Mouse (Mus musculus) hindbrain, postnatal 0 days (tissue): ENCODE measurements around the gene Stx17. TPM values are rescaled to one million over a fixed set of nuclear protein-coding genes. Genes with fewer than 3 reads are reported as not detected.

Experiments
- ATAC-seq: fragments of 200-750 bp; cut with Nextera tagmentation; 2 replicates; pipeline ENCODE4 v1.8.0; 2017; ENCODE audit warnings: mild to moderate bottlenecking, moderate TSS enrichment, moderate library complexity
- DNase-seq: peaks from one replicate; pipeline ENCODE4 v3.0.0-alpha.2; 2015; ENCODE audit warnings: low spot score
- H3K27ac ChIP-seq: fragments of 300-500 bp; sonication (generic); 2 replicates; pipeline ENCODE4 v1.5.1; 2014; ENCODE audit warnings: mild to moderate bottlenecking
- H3K27me3 ChIP-seq: fragments of 300-500 bp; sonication (generic); 2 replicates; pipeline ENCODE4 v1.6.1; 2014; ENCODE audit warnings: low read length, mixed read lengths; ENCODE audit not compliant: insufficient read depth
- H3K36me3 ChIP-seq: fragments of 300-500 bp; sonication (generic); 2 replicates; pipeline ENCODE4 v1.6.1; 2014; ENCODE audit warnings: low read length, mixed read lengths; ENCODE audit not compliant: insufficient read depth
- H3K4me1 ChIP-seq: fragments of 300-500 bp; sonication (generic); 2 replicates; pipeline ENCODE4 v1.6.1; 2014; ENCODE audit warnings: antibody characterized with exemption, low read length, mixed read lengths; ENCODE audit not compliant: insufficient read depth
- H3K4me2 ChIP-seq: fragments of 300-500 bp; sonication (generic); 2 replicates; pipeline ENCODE4 v1.6.1; 2014; ENCODE audit warnings: low read depth, mild to moderate bottlenecking, low read length, moderate library complexity, mixed read lengths
- H3K4me3 ChIP-seq: fragments of 300-500 bp; sonication (generic); 2 replicates; pipeline ENCODE4 v1.5.1; 2014; ENCODE audit warnings: low read length
- H3K9ac ChIP-seq: fragments of 300-500 bp; sonication (generic); replicated peaks from 2 replicates; pipeline ENCODE4 v1.6.1; 2014; ENCODE audit warnings: mild to moderate bottlenecking, low read length, moderate library complexity, mixed read lengths
- H3K9me3 ChIP-seq: fragments of 300-500 bp; sonication (generic); 2 replicates; pipeline ENCODE4 v1.6.1; 2016; ENCODE audit warnings: low read length, mixed read lengths
- CTCF ChIP-seq: IDR thresholded peaks from 2 replicates; pipeline ENCODE4 v1.5.1; 2016; ENCODE audit warnings: antibody characterized with exemption, control low read depth, low read depth
- WGBS: fragments of 180-500 bp; shearing (Covaris S2); extraction: QIAGEN DNeasy Blood & Tissue Kit; methylation state at CpG from one replicate; pipeline ENCODE4 v1.1.7; 2014; 5-methylcytosine and 5-hydroxymethylcytosine counted together
- polyA plus RNA-seq: library from polyadenylated mRNA; unstranded; fragments of >200 nt; fragmentation: Nextera tagmentation; extraction: Ambion mirVana; gene quantifications from 2 replicates; pipeline ENCODE4 v1.2.1, GENCODE M21; 2015
- total RNA-seq: library from RNA; depleted of rRNA; stranded (reverse); fragments of >200 nt; gene quantifications from 2 replicates; pipeline ENCODE4 v1.2.3, GENCODE M21; 2014

Gene Stx17
- total and polyA plus RNA-seq, 2 experiments from 2014 or later = 15.6 to 25.4 TPM

DNA sequence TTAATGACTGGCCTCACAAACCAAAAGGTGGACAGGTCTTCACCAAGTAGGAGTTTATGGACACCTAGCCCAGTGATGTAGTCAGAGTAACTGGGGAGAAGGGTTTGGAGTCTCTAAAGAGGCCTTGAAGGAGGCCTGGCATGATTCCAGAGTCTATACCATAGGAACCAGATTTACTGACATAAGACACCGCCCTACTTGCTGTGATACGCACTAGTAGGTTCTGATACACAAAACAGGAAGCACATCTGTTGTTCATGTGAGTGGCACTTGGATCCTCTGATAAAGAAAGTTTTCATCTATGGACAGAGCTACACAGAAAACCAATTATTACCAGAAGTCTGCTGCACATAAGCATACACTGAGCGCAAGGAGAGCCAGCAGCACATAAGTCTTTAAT, 14.4 kb upstream of the Stx17 start:
- no peak for TF ChIP-seq CTCF
- no peak overlapping the region for H3K4me3 ChIP-seq
- no peaks in the 10 kb centered on the region for H3K36me3 ChIP-seq
- WGBS = 86% methylated on average over 3 of the region's 3 CpGs
- H3K9ac ChIP-seq = no peak overlapping the region
- no peaks in the 10 kb centered on the region for H3K27me3 ChIP-seq
- no peak overlapping the region for H3K4me2 ChIP-seq
- H3K27ac ChIP-seq = no peak overlapping the region
- H3K9me3 ChIP-seq = no peaks in the 10 kb centered on the region
- DNase-seq (no peak), ATAC-seq (no peak)
- no peaks in the 10 kb centered on the region for H3K4me1 ChIP-seq

- no peak overlapping the region for H3K4me2 ChIP-seq
- no peaks in the 10 kb centered on the region for H3K9me3 ChIP-seq
- ATAC-seq (no peak), DNase-seq (no peak)
- no peaks in the 10 kb centered on the region for H3K27me3 ChIP-seq
- H3K4me1 ChIP-seq = no peaks in the 10 kb centered on the region
- no peak overlapping the region for H3K27ac ChIP-seq
- H3K4me3 ChIP-seq = no peak overlapping the region
- 76% methylated on average over 4 of the region's 4 CpGs for WGBS
- no peaks in the 10 kb centered on the region for H3K36me3 ChIP-seq
- peak; percentile 35 for TF ChIP-seq CTCF
- H3K9ac ChIP-seq = no peak overlapping the region
Observed at GRCm38 (mm10) chr4:48116191-48116590, 8.5 kb upstream of the Stx17 start.

DNA sequence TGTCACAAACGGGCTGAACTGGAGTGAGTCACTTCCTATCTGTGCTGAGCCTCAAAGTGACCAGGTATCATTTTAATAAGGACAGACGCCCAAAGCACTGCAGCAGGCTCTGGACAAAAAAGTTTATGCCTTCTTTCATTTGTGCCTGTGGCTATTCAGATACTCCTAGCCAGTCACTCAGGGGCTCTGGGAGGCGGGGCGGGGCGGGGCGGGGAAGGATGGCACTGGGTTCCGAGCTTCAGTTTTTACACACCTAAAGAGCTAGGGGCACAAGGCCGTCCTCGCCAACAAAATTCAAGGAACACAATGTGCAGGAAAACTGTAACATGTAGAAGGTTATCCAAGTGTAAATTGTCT, 321 bp upstream of the Stx17 start:
- H3K9me3 ChIP-seq = no peaks in the 10 kb centered on the region
- H3K4me2 ChIP-seq = peak overlapping the region; percentile 64
- ATAC-seq (peak; percentile 90), DNase-seq (no peak)
- no peaks in the 10 kb centered on the region for H3K27me3 ChIP-seq
- H3K4me1 ChIP-seq = no peaks in the 10 kb centered on the region
- TF ChIP-seq CTCF = no peak
- 2% methylated on average over 9 of the region's 9 CpGs for WGBS
- no peak overlapping the region for H3K27ac ChIP-seq
- H3K9ac ChIP-seq = peak overlapping the region; percentile 92; the same call in 1 of the 2 replicates
- peak overlapping the region; percentile 77 for H3K4me3 ChIP-seq
- no peaks in the 10 kb centered on the region for H3K36me3 ChIP-seq

GRCm38 (mm10) chr4:48130314-48130713, 5.6 kb downstream of the Stx17 start:
- H3K36me3 ChIP-seq = no peaks in the 10 kb centered on the region
- no peak overlapping the region for H3K4me3 ChIP-seq
- no peak for TF ChIP-seq CTCF
- H3K27me3 ChIP-seq = no peaks in the 10 kb centered on the region
- no peak for ATAC-seq
- 79% methylated on average over 6 of the region's 6 CpGs for WGBS
- no peak overlapping the region for H3K4me2 ChIP-seq
- no peak overlapping the region for H3K9ac ChIP-seq
- H3K4me1 ChIP-seq = no peaks in the 10 kb centered on the region
- H3K27ac ChIP-seq = no peak overlapping the region
- H3K9me3 ChIP-seq = no peaks in the 10 kb centered on the region
- DNase-seq = no peak

GRCm38 (mm10) chr4:48131606-48132005, 6.9 kb downstream of the Stx17 start:
- no peak overlapping the region for H3K4me2 ChIP-seq
- no peak for TF ChIP-seq CTCF
- ATAC-seq (no peak), DNase-seq (no peak)
- H3K4me1 ChIP-seq = no peaks in the 10 kb centered on the region
- no peak overlapping the region for H3K27ac ChIP-seq
- no peaks in the 10 kb centered on the region for H3K36me3 ChIP-seq
- H3K4me3 ChIP-seq = no peak overlapping the region
- no peaks in the 10 kb centered on the region for H3K9me3 ChIP-seq
- WGBS = 97% methylated on average over 9 of the region's 9 CpGs
- H3K27me3 ChIP-seq = no peaks in the 10 kb centered on the region
- no peak overlapping the region for H3K9ac ChIP-seq

DNA sequence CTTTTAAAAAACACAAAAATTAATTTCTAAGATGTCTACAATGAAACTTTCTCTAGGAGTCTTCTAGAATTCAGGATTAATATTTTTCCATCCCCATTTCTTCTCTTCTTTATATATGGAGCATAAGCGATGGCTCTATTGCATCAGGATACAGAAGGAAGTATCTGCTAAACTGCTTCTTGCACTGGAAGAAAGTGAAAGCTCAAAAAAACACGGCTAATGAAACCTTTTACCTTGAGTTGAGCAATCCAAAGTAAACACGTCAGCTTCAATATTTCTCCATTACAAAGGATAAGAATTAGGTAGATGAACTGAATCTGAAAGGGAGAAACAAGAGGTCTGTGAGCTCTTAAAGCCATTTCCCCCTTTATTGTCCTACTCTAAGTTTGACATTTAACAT, 8.0 kb downstream of the Stx17 start:
- Histone ChIP-seq H3K4me2 (no peak overlapping the region), H3K36me3 (no peaks in the 10 kb centered on the region), H3K27me3 (no peaks in the 10 kb centered on the region), H3K4me1 (no peaks in the 10 kb centered on the region), H3K27ac (no peak overlapping the region), H3K9me3 (no peaks in the 10 kb centered on the region), H3K4me3 (no peak overlapping the region), H3K9ac (no peak overlapping the region)
- DNase-seq (no peak), ATAC-seq (no peak)
- WGBS = 94% methylated on average over 3 of the region's 3 CpGs
- TF ChIP-seq CTCF = no peak

DNA sequence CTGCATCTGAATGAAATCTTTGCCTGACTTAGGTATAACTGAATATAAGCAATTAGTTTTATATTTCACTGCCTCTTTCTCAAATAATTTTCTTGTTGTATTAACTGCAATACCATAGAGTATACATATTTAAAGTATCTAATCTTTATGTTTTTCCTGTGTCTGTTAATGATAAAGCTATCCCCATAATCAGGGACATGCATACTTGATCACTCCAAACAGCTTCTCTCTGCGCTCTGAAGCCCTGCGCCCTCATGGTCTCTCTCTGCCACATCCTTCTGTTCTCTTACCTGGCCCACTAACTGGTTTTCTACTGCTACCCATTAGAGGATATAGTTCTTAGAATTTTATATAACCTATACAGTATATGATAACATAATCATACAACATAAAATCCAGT, 24.8 kb downstream of the Stx17 start:
- H3K4me2 ChIP-seq = no peak overlapping the region
- no peak overlapping the region for H3K9ac ChIP-seq
- no peak overlapping the region for H3K27ac ChIP-seq
- H3K27me3 ChIP-seq = no peaks in the 10 kb centered on the region
- 100% methylated on average over 2 of the region's 2 CpGs for WGBS
- ATAC-seq (no peak), DNase-seq (no peak)
- no peaks in the 10 kb centered on the region for H3K9me3 ChIP-seq
- no peaks in the 10 kb centered on the region for H3K4me1 ChIP-seq
- no peak overlapping the region for H3K4me3 ChIP-seq
- TF ChIP-seq CTCF = no peak
- no peaks in the 10 kb centered on the region for H3K36me3 ChIP-seq

DNA sequence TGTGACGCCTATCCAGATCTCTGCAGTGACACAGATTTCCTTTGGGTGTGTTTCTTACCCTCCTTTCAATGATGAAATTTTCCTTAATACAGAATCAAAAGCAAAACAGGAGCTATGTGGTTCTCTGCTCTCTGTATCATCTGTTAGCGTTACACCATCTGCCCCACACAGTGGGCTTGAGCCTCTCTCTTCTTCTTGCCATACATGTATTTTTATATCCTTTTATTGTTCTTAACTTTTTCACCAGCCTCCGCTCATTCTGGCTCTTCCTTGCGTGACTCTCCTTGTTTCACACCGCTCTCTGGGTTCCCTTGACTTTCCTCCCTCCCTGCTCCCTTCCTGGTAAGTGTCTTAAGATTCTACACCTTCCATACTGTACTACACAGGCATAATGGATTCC, 28.5 kb downstream of the Stx17 start:
- no peak for ATAC-seq
- H3K4me3 ChIP-seq = no peak overlapping the region
- no peak overlapping the region for H3K9ac ChIP-seq
- WGBS = 91% methylated on average over 5 of the region's 5 CpGs
- no peak for DNase-seq
- no peak overlapping the region for H3K4me2 ChIP-seq
- no peaks in the 10 kb centered on the region for H3K9me3 ChIP-seq
- H3K4me1 ChIP-seq = no peaks in the 10 kb centered on the region
- no peaks in the 10 kb centered on the region; the same call in 1 of the 2 replicates for H3K36me3 ChIP-seq
- no peak for TF ChIP-seq CTCF
- no peak overlapping the region for H3K27ac ChIP-seq
- no peaks in the 10 kb centered on the region for H3K27me3 ChIP-seq
